Mouse (Mus musculus) cerebellum, adult 11-12 months (tissue): ENCODE measurements around the gene Sorbs1.
A peak's percentile ranks its signal among the peaks of the same experiment; 100 is the strongest.

Source experiments
- DNase-seq: peaks from one replicate; pipeline ENCODE4 v3.0.0; 2022

The Sorbs1 gene

DNA sequence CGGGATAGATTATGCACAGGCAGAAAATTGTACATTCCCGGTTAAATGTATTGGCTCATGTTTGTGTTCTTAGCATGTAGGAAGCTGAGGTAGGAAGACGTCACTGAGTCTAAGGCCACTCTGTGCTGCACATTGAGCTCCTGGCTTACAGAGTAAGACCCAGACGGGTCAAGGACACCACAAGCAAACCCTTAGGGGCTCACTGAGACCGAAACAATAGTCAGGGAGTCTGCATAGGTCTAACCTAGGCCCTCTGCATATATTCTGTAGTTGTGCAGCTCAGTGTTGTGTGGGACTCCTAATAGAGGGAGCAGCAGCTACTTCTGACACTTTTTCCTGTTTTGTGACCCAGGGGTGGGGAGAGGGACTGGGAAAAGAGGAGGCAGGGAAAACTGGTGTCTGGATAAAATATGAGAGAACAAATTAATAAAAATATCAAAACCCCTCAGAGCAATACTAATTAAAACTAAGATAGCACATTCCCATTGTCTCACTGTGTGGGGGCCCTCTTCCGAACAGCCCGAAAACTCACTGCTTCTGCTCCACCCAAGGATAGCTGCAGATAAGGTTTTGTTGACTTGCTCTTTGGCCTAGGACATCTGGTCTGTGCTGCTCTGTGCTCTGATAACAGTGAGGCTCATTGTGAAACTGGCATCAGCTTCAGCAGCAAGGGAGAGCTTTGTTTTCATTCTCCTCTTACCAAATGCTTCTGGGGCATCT, 216.3 kb downstream of the Sorbs1 start:
- no peak for DNase-seq

DNA sequence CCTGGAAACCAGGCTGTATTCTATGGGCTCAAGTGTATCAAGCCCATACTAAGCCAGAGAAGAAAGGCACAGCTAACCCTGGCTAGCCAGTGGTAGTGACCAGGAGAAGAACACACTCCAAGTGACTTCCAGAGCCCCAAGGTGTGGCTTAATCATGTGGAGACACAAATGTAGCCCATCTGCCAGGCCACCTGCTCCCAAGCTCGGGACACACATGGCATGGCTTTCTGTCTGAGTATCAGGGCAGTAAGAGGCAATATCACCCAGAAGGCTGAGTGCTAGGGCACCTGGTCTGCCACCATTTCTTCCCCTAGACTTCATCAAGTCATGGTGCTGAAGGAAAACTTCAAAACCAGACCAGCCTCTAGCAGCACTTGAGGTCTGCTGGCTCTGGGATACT, 219.3 kb downstream of the Sorbs1 start:
- peak; percentile 45 for DNase-seq

DNA sequence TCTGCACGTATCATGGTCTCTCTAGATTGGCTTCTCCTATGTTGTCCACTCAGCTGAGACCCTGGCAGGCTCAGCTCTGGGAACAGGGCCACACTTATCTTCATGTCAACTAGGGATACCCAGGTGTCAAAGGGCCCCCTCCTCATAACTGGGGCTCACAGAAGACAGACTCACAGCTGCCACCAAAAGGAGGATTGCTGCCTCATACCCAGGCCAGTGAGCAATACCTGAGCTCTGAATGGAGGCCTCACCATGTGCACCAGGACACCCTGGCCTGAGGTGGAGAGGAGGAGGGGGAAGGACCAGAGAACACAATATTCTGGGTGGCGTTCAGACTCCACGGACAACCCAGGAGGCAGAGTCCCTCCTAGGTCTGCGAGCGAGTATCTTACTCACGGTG, 219.8 kb downstream of the Sorbs1 start:
- DNase-seq, result no peak

DNA sequence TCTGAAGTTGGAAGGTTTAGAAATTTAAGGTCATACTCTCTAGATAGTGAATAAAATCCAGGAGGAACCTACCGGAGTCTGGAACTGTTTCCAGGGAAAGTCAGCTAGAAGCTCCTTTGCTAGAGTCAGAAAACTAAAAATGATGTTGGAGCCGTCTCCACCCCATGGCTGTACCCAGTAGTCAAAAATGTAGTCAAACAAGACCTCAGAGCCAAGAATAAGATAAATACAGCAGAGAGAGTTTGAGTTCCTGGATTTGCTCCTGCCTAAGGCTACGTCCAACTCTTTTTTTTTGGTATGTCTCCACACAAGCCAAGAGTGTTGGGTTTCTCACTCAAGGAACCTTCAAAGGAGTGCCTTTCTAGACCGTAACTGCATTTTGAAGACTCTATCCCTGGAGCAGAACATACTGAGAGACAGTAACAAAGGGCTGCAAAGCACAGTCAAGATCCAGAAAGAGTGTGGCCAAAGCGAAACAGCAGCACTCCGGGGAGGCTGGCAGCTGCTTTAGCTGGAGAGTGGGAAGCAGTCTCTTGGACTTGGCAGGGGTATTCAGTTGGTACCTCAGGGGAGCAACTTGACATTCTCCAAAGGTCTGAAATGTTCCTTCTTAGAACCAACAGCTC, 223.4 kb downstream of the Sorbs1 start:
- DNase-seq, result no peak

DNA sequence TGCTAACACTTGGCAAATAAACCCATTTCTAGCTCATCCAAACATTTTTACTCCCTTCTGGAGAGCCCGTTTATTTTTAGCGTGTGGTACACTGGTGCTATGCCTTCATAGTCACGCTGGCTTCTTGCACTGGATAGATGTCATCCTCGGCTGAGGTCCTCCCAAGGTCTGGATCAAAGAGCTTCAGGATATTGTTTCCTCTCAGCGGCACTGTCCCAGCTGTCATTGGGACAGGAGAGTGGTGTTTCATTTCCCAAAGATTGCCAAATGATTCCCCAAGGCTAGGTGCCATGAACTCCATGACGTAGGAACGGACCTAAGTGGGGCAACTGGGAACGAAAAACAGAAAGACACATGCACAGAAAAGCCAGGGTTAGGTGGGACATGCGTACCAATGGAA, 225.2 kb downstream of the Sorbs1 start:
- DNase-seq, result no peak

DNA sequence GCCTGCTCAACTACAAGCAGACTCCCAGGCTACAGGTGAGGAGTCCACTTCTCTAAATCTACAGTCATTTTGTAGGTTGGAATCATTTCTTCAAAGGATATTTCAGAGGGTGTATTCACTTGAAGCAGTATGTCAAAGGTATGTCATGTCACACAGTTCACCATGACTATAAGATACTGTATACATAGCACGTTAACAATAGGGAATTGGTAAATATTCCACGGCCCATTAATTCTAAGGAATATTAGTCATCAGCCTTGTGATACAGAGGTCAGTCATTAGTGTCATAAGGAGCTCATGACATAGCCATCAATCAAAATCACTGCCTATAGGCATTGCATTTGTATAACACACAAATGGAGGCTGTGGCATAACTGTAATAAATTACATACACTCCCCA, 228.9 kb downstream of the Sorbs1 start:
- DNase-seq, result no peak

DNA sequence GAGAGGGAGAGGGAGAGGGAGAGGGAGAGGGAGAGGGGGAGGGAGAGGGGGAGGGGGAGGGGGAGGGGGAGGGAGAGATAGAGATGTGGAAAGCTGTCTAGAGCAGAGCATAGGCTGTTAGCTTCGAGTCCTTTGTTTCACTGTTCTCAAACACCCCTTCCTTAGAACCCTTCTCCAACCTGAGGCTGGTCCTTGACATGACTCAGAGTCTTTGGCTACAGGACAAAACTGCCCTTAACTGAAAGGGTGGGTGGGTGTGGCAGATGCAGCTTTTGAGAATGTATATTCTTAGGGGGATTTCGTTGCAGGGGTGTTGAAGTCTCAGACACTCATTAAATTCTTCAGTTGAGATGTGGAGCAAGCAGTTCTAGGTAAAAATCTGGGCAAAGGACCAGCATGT, 230.2 kb downstream of the Sorbs1 start:
- no peak for DNase-seq

DNA sequence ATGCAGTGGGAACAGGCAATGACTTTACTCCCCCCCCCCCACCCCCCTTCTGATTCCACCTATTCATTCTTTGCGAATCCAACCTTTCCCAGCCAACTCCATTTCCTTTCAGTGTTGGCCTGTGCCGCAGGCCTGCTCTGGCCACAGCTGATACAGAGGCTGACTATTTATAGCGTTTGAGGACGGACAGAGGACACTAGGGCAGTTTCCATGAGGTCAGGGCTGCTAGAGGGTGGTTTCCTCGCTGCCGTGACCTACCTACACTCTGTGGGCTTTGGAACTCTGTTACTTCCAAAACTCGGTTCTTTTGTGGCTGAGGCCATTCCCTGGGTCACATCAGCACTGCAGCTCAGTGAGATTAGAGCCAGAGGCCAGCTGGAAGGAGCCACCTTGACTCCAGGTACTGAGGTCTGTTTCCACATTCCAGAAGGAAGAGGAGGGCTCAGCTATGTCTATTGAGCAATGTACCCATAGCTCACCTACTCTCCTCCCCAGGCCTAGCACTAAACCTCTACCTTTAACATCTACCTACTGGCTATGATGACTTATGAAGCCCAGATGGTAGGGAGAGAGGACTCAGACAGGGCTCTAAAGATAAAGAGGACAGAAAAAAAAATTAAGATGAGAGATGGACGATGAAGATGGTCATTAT, 235.1 kb downstream of the Sorbs1 start:
- no peak for DNase-seq

DNA sequence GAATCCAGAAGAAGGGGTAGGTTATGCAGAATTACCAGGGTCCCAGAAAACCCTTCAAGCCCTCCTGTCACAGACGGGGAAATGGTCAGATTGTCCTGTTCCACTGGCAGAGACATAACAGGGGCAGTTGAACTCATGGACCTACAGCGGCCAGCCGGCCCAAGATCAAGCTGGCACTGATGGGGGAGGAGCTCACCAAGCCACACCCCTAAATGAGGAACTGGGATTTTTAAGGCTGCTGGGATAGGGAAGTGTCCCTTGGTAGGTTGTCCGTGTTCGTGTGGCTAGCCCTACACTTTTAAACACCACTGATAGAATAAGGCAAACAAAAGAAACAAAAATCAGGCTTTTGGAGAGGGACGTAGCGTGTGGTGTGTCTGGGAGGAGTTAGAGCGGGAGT, 236.1 kb downstream of the Sorbs1 start:
- no peak for DNase-seq

DNA sequence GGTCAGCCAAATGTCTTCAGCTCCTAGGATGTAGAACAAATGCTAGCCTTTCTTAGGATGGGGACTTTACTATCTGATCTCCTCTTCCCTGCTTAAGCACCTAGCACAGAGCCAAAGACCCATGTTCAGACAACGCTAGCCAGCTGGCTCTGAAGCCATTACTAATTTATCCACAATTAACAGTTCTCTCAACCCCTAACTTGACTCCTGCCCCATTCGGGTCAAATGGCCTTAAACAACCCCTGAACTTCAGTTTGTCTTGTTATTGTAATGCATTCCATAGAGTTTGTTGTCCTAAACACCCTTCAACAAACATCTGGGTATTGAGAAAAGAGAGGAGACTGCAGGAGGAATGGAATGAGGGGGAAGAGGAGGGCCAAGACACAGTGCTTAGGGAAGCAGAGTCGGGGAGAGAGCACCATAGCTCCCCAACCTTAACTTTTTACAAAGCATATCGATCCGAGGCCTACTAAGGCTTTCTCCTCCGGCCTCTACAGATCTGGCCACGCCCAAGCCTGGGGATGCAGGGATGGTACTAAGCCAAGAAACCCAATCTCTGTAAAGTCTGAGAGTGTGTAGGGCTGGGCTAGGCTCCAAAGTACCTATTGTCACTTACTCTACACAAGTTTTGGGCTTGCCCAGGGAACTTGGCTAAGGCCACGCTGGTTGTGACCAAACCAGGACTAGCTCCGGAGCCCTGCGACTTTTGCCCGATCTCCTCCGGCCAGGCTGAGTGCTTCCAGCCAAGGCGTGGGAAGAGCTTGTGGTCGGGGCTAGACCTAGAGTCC, 238.0 kb downstream of the Sorbs1 start:
- DNase-seq, result no peak

DNA sequence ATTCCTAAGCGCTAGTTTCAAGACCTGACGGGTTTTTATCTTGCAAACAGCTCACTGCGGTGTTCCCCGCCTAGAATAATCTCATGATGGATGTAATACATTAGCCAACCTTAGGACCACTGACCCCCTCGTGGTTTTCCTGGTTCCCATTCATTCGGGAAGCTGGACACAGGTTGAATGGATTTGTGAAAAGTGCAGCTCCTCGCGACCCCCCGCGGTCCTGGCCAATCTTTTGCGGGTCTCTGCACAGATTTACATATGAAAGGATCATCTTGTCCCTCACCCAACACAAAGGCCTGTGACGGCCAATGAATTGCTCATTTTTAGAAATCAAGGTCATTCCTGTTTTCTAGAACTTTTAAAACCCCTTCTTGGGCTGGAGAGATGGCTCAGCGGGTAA, 240.9 kb downstream of the Sorbs1 start:
- no peak for DNase-seq

DNA sequence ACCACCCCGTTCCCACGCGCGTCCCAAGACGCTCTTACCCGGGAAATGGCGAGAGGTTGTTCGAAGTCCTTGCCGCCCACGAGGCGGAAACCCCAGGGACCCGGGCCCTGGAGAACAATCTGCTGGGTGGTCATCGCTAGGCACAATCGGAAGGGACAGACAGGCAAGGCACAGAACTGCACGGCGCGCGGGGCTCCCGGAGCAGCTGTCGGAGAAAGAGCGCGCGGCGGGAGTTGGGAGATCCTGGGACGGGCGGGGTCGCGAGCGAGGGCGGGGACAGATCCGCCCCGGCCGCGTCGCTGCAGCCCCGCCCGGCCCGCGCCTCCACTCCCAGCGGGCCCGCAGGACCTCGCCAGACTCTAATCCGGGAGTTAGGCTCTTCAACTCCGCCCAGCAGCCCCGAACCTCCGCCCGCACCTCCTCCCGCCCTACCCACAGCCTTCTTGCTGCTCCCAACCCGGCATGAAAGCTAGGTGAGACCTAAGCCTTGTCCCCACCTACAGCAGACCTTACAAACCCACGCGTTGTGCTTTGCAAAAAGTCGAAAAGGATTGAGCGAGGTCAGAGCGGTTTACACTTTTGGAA, 242.2 kb downstream of the Sorbs1 start, which contains the start of gene Pdlim1:
Gene Pdlim1, minus strand, starts transcription at position 535 of the 585 bp plus-strand sequence.
- no peak for DNase-seq

DNA sequence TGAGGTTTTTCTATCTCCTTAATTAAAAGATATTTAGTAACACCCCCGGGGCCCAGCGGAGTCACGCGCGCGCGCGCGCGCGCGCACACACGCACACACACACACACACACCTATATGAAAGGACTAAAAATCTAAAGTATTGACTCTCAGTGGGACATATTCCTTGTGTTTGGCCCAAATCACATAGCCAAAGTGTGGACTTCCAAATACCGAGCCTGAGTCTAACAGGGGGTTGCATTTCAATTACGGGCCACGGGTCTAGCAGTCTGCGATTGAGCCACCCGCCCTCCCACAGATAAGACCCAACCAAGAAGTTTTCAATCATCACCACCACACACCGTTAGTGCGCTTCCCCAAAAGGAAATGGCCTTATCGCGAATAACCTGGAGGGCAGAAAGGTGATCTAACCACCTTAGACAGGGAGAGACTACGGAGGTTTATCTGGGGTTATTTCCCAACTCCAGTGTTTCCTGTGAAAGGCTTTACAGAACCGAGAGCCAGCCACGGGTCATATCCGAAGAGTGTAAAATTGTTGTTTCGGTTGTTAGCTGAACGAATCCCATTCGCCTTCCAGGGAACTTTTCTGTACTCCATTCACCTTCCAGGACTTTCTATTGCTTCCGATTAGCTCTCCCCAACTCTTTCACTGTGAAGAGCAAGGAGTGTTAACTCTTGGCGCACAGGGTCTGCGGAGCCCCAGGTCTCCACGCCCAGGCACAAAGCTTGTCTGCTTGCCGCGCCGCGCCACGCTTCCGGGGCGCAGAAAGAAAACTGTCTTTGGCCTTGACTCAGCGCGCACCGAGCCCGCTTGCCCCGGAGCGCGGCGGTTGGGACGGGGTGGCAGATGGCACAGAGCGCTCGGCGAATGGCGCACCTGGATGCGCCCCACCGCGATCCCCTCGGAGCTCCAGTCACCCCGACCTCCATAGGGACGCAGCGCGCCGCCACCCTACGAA, 242.9 kb downstream of the Sorbs1 start:
- DNase-seq, result no peak

DNA sequence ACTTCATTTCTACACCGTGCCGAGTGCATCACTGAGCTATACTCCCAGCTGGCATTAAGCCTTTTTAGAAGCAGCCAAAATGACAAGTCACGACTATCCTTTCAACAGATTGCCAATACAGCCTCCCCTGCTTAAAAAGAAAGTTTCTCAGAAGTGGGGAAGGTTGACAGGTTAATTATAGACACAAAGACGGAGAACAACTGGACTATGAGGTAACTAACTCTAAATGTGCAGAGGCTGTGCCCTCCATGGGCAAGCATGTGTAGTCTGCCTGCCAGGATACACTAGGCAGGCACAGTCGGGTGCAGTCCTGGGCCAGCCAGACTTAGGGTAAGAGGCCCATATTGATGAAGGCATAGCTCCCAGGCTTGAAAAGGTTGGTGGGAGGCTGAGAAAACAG, 244.1 kb downstream of the Sorbs1 start:
- DNase-seq, result no peak

DNA sequence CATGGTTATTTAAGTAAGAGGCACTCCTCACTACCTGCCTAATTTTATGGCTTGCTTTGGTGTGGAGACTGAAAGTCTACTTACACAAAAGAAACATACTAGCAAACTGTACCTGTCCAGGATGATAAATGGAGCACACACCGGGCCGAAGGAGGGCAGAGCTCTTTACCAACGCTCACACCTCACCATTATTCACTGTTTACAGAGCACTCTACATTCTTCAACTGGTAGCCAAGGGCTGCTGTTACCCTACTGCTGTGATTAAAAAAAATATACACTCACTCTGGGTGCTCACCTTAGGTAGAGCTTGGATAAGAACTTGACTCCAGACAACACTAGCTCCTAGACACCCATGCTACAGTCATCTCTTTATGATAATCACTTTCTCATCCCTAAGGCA, 245.1 kb downstream of the Sorbs1 start:
- DNase-seq, result no peak

DNA sequence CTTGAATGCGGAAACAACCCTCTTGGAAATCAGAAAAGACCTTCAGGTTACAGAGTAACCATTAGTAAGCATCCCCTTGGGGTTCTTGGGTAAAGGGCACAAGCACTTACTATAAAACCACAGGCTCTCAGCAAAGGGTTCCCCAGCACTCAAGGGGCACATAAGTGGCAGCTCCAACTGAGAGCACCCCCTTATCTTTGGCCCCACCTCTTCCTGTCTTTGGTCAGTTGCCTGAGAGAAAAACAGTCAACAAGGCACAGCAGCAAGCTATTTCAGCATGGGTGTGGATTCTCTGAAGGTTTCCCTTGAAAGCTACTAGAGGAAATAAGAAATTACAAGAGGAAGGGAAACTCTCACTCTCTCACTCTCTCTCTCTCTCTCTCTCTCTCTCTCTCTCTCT, 246.2 kb downstream of the Sorbs1 start:
- DNase-seq, result no peak

DNA sequence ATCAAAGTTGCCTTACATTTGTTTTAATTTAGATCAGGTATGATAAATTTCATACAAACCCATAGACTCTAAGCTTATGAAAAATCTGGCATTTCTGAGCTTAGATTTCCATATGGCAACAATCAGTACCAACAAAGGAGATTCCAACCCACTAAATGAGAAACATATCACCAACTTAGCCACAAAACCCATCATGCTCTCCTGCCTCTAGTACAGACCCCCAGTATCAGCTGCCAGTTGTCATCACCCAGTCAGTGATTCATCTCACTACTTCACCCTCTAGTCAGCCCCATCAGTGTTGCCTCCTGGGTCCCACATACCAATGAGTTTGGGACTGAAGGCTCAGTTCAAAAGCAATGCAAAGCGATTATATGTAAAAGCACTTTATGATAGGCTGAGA, 254.1 kb downstream of the Sorbs1 start:
- DNase-seq, result no peak

DNA sequence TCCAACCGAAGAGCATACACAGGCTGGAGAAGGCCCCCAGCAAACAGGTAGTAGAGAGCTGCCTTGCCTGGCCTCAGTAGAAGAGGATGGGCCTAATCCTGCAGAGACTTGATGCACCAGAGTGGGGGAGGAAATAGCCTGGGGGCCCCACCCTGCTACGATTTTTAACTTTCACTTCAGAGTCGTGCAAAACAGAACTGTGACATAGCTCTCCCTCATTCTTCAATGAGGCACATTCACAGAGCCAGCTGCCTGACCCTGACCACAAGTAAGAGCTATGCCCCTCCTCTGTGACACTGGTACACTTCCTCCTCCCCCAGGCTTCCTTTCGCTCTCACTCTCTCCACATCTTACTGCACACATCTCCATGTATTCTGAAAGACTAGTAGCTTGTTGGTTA, 256.2 kb downstream of the Sorbs1 start:
- DNase-seq, result no peak

DNA sequence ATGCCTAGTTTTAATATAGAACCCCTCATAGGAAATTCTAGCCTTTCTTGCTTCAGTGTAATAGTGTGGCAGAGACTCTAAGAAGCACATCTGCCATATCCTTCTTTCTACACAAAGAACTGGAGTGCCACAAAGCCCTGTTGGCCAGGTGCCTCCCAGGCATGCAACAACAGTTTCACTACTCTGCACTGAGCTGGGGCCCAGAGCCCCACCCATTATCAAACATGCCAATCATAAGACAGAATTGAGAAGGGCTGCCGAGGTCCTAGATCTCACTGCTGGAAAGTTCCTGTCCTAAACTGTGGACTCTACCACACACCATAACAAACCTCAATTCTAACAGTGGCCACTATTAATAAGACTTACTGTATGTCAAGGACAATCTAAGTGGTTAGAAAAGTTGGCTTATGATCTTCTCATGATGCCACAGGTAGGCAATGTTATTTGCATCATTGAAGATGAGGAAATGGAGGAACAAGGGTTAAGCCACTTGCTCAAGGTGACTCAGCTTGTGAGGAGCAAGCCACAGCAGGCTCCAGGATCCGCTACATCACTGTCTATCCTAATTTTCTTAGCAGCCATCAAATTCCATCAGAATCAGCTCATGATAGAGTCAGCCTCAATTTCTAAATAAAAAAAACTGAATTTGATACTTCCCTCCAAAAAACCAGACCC, 257.1 kb downstream of the Sorbs1 start:
- DNase-seq, result no peak

DNA sequence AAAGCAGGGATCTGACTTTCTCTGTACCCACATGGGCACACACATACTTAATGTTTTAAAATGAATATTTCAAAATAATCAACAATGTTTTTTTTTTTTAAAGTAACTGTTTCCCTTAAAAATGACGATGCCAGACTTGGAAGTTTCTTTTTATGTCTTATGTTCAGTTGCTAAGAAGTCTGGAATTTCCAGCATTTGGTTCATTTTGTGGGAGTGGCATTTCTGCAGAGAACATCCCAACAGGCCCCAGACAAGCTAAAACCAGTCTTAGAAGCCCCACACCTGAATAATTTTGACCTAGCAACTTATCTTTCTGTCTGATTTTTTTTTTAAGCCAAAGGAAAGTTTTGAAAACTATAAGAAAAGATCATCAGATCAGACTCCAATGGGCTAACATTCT, 258.0 kb downstream of the Sorbs1 start:
- DNase-seq, result no peak

DNA sequence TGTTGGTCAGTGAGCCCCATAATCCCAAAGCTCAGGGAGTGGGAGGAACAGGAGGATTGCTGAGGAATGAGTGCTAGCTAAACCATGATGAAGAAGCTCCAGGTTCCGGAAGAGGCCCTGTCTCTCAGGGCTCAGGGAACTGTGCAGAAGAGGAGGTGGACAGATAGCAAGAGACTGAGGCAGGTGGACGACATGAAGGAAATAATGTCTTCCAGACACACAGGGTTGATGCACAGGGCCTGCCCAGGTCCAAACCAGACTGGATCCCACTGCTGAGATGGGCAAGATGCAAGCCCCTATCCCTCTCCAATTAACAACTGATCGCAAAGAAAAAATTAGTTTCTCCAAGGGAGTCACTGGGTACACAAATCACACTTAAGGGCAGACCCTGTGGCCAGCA, 258.8 kb downstream of the Sorbs1 start:
- DNase-seq, result no peak
